Mouse (Mus musculus) layer of hippocampus, adult 11-12 months (tissue): ENCODE measurements around the gene Zfp286.
"Not testable (repeated sequence)": the region's sequence is repeated elsewhere in the genome, so short reads cannot be mapped to it uniquely, and the experiment has no call there.

Experiments
- DNase-seq: peaks from one replicate; pipeline ENCODE4 v3.0.0; 2022; ENCODE audit warnings: low spot score

Zfp286 gene

GRCm38 (mm10) chr11:62789617-62789936 is 315 bp upstream of the Zfp286 start:
- no peak for DNase-seq

- no peak for DNase-seq
These were observed 12.8 kb downstream of the Zfp286 start for GRCm38 (mm10) chr11:62776510-62776909.

GRCm38 (mm10) chr11:62760755-62761457 is 28.4 kb downstream of the Zfp286 start:
- DNase-seq: no peak

GRCm38 (mm10) chr11:62758491-62758890 is 30.8 kb downstream of the Zfp286 start:
- no peak for DNase-seq

GRCm38 (mm10) chr11:62757906-62758305 is 31.4 kb downstream of the Zfp286 start:
- DNase-seq: no peak

DNA sequence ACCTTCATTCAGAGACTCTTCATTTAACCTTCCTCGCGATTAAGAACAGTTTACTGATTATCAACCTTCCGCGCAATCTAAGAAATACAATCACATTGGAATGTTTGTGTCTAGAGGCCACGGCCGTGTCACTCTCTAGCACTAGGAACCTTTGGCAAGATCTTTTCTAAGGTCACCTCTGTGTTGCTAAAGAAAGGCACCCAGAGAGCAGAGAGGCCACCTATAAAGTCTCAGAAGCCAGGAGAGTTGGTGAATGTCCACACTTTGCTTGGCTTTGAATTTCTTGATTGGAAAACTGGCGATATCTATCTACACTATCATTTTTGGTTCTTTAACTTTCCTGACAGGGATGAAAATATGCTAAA is 32.1 kb downstream of the Zfp286 start:
- no peak for DNase-seq

GRCm38 (mm10) chr11:62756456-62757142 is 32.7 kb downstream of the Zfp286 start:
- DNase-seq: peak; percentile 94

GRCm38 (mm10) chr11:62752780-62753179 is 36.5 kb downstream of the Zfp286 start, which contains the start of gene Gm10428:
Gene Gm10428 (plus strand): TSS chr11:62753100.
- no peak for DNase-seq

GRCm38 (mm10) chr11:62752191-62752590 is 37.1 kb downstream of the Zfp286 start:
- no peak for DNase-seq

- DNase-seq: not testable (repeated sequence)
These were observed 39.8 kb downstream of the Zfp286 start for GRCm38 (mm10) chr11:62749445-62749844.

DNA sequence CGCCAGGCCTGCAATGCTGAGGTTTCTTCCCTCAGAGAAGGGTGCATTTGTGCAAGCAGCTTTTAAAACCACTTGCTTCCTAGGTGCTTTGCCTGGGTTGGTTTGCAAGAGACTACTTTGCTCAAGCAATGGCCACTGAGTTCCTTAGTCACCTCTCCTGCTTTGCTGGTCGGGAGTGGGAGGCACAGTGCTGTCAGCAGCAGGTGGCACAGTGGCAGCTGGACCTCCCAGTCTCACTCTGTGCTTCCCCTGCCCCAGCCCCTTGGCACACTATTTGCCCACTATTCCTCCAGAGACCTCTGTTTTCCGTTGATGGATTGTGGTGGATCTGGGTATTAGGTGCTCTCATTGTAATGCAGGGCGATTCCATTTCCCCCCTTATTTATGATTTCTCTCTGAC is 41.2 kb downstream of the Zfp286 start:
- DNase-seq: no peak

GRCm38 (mm10) chr11:62747227-62747626 is 42.0 kb downstream of the Zfp286 start:
- no peak for DNase-seq

DNA sequence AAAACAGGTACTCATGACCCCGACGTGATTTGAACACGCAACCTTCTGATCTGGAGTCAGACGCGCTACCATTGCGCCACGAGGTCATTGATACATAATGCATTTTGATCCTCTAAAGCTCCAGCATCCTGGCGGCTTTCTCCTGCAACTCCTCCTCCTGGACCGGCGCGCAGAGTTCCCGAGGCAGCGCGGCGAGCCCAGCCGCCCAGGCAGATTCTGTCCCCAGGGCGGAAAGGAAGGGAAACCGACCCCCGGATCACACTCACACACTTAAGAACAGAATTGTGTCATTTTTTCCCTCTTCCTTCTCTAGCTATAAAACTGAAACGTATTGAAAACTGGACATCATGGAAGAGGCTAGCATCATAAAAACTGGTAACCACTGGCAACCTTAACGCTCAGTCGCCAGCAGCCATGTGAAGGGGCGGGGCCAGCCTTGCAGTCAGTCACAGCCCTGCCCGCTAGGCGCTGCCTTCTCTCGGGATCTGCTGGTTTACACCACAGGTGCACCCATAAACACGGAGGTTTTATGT is 43.2 kb downstream of the Zfp286 start:
- peak; percentile 71 for DNase-seq

GRCm38 (mm10) chr11:62744103-62744502 is 45.2 kb downstream of the Zfp286 start:
- peak; percentile 76 for DNase-seq

DNA sequence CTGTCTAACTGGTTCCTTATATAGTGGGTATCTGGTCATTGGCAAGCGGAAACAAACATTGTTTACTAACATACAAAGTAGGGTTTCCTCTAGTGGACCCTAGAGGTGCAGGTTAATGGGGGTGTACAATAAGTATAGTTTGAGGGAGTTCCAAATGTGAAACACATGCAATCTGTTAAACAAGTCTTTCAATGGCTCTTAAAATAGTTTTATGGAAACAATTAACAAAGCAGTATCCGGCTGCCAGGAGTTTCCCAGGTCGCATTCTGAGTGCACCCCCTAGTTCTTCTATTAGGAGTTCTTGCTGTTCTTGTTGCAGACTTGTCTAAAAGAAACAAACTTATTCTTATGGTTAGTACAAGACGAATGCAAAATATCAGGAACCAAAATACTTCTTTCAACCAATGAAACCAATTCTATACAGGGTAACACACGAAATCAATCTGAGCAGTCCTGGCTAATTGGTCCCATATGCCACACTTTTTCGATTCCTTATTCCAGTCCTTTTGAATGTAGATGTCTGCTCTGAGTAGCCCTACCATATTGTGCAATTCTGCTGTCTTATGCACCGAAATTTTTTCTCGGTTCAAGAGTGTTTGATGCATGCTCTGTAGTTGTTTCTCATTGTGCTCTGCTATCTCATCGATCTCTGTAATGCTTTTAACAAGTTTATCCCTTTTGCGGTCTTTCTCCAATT is 46.9 kb downstream of the Zfp286 start:
- no peak for DNase-seq

GRCm38 (mm10) chr11:62741186-62741585 is 48.1 kb downstream of the Zfp286 start:
- DNase-seq: no peak

GRCm38 (mm10) chr11:62732665-62733064 is 56.6 kb downstream of the Zfp286 start:
- no peak for DNase-seq

DNA sequence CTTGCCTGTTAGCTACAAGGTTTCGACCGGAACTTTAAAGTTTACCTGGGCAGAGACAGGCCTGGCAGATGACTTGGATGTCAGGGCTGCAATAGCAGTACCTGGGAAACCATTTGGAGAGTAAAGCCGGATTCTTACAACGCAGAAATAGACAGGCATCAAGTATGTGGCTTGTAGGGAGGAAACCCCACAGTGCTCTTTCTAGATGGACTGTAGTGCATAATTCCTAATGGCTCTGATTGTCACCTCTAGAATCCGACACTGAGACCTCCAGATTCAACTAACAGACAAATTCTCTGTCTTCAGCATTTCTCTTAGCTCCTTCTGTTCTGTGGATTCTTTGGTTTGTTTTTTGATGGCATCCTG is 57.3 kb downstream of the Zfp286 start:
- DNase-seq: no peak

GRCm38 (mm10) chr11:62731311-62732021 is 57.8 kb downstream of the Zfp286 start, which contains the start of gene Zfp287:
Gene Zfp287 (minus strand): TSS chr11:62731905.
- DNase-seq: peak; percentile 90

GRCm38 (mm10) chr11:62728276-62728675 is 61.0 kb downstream of the Zfp286 start:
- no peak for DNase-seq

DNA sequence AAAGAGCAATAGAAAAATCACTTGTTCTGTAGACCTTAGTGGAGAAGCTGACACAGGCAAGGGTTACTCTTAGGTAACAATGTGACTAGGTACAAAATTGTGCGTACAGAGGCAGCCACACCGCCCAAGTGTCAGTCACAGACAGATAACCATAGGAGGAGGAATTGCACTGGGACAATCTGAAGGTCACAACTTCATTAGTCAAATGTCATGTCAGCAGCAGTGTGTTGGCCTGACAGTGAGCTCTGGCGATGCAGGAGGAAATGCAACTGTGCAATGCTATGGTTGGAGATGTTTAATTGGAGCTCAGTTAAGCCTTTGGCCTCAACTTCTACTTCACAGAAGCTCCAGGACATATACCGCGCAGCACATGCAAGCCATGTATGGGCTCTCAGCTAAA is 78.6 kb downstream of the Zfp286 start:
- DNase-seq: no peak

DNA sequence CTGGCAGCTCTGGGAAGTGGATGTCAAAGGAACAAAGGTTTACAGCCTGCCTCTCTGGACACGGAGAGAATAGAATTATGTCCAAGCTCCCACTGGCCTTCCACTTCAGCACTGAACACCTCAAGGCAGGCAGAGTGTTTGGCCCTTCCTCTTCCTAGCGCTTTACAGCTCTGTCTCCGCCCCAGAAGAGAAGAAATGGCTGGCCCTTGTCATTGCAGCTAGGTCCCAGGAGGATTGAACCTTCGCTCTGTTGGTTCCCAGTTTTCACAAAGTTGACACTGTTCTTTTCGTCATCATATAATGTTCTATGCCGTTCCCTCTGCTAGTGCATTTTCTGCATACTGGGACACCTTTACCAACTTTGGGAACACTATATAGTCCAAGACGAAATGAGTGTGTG is 81.0 kb downstream of the Zfp286 start:
- DNase-seq: no peak
